Mouse (Mus musculus): ENCODE results near the gene Nwd2. TPM values are rescaled to one million over a fixed set of nuclear protein-coding genes. Genes with fewer than 3 reads are reported as not detected.

Gene Nwd2
- polyA plus RNA-seq, 1 experiment from 2014 or later, result 0.70 TPM

DNA sequence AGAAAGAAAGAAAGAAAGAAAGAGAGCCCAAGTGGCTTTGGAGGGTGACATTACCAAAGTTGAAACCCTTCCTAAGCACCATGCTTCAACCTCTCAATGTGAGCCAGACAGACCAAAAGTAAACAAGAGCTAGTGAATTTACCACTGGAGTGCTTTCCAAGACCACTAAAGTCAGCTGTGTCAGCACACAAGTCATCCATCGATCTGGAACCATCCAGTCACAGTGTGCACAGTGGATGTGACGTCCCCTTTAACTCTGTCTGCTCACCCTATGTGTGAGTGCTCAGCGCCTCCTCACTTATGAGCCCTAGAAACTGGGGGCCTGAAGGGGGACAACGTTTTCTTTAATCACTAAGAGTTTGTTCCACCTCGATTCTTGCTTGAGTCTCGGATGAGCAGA, 170.6 kb downstream of the Nwd2 start:
- DNase-seq (ENCODE audit: low spot score) (no peak), ATAC-seq (replicated peaks; ENCODE audit: low FRiP score) (no peak)
- WGBS, result 79% methylated on average over 6 of the region's 6 CpGs
- H3K4me2 ChIP-seq, result no peak overlapping the region
- no peaks in the 10 kb centered on the region for H3K9me3 ChIP-seq (ENCODE audit: control insufficient read depth, low read length)
- H3K27ac ChIP-seq (ENCODE audit: low read depth, low read length), result no peak overlapping the region
- no peaks in the 10 kb centered on the region for H3K27me3 ChIP-seq (replicated peaks; ENCODE audit: control insufficient read depth, insufficient read depth, low read length)
- no peak overlapping the region for H3K9ac ChIP-seq (ENCODE audit: low read depth, low read length)
- H3K4me3 ChIP-seq (ENCODE audit: low read depth, low read length), result no peak overlapping the region
- peaks cover 22% of the 10 kb centered on the region for H3K4me1 ChIP-seq (replicated peaks; ENCODE audit: control insufficient read depth, insufficient read depth, low read length)
- H3K36me3 ChIP-seq (ENCODE audit: control insufficient read depth, insufficient read depth, low read length), result no peaks in the 10 kb centered on the region

DNA sequence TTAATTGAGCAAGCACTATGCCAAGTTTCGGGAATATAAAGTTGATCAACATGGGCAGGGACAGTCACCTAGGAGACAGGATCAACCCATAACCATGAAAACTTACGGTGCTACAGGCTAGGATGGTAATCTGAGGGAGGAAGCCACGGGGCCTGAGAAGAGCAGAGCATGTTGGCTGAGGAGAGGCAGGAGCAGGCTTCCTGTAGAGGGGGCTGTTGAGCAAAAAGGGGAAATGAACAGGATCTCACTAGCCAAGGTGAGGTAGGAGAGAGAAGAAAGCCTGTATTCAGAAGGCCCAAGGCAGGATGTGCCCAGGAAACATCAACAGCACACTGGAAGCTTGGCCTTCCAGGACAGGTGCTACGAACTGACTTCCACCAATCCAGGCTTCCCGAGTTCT, 172.3 kb downstream of the Nwd2 start:
- Histone ChIP-seq H3K4me2 (no peak overlapping the region), H3K27me3 (replicated peaks; ENCODE audit: control insufficient read depth, insufficient read depth, low read length) (no peaks in the 10 kb centered on the region), H3K36me3 (ENCODE audit: control insufficient read depth, insufficient read depth, low read length) (no peaks in the 10 kb centered on the region), H3K9ac (ENCODE audit: low read depth, low read length) (no peak overlapping the region), H3K27ac (ENCODE audit: low read depth, low read length) (peak overlapping the region; percentile 56; the same call in 1 of the 2 replicates), H3K4me1 (replicated peaks; ENCODE audit: control insufficient read depth, insufficient read depth, low read length) (peaks cover 25% of the 10 kb centered on the region), H3K9me3 (ENCODE audit: control insufficient read depth, low read length) (no peaks in the 10 kb centered on the region), H3K4me3 (ENCODE audit: low read depth, low read length) (no peak overlapping the region)
- DNase-seq (ENCODE audit: low spot score) (no peak), ATAC-seq (replicated peaks; ENCODE audit: low FRiP score) (no peak)
- WGBS, result 79% methylated on average over 5 of the region's 5 CpGs

DNA sequence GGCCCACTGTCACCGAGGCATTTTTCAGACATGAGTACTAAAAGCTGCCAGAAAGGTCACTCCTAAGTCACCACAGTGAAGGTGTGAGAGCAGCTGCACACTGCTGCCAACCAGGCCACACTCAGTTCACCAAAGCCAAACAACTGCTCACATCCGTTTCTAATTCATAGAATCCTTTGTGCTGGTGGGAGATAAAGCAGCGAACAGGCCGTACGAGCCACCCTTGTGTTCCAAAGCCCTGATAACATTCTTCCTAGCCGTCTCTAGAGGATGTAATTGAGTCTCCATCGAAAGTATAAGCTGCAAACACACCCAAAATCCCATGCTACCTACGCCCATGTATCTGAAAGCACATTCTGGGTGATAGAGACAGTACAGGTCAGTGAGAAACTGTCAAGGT, 173.0 kb downstream of the Nwd2 start:
- Histone ChIP-seq H3K9me3 (ENCODE audit: control insufficient read depth, low read length) (no peaks in the 10 kb centered on the region), H3K36me3 (ENCODE audit: control insufficient read depth, insufficient read depth, low read length) (no peaks in the 10 kb centered on the region), H3K4me1 (replicated peaks; ENCODE audit: control insufficient read depth, insufficient read depth, low read length) (peaks cover 30% of the 10 kb centered on the region), H3K4me2 (no peak overlapping the region), H3K27ac (ENCODE audit: low read depth, low read length) (peak overlapping the region; percentile 56; the same call in 1 of the 2 replicates), H3K9ac (ENCODE audit: low read depth, low read length) (no peak overlapping the region), H3K27me3 (replicated peaks; ENCODE audit: control insufficient read depth, insufficient read depth, low read length) (no peaks in the 10 kb centered on the region), H3K4me3 (ENCODE audit: low read depth, low read length) (no peak overlapping the region)
- ATAC-seq (replicated peaks; ENCODE audit: low FRiP score) (peak; percentile 86), DNase-seq (ENCODE audit: low spot score) (no peak)
- 36% methylated on average over 8 of the region's 8 CpGs for WGBS

DNA sequence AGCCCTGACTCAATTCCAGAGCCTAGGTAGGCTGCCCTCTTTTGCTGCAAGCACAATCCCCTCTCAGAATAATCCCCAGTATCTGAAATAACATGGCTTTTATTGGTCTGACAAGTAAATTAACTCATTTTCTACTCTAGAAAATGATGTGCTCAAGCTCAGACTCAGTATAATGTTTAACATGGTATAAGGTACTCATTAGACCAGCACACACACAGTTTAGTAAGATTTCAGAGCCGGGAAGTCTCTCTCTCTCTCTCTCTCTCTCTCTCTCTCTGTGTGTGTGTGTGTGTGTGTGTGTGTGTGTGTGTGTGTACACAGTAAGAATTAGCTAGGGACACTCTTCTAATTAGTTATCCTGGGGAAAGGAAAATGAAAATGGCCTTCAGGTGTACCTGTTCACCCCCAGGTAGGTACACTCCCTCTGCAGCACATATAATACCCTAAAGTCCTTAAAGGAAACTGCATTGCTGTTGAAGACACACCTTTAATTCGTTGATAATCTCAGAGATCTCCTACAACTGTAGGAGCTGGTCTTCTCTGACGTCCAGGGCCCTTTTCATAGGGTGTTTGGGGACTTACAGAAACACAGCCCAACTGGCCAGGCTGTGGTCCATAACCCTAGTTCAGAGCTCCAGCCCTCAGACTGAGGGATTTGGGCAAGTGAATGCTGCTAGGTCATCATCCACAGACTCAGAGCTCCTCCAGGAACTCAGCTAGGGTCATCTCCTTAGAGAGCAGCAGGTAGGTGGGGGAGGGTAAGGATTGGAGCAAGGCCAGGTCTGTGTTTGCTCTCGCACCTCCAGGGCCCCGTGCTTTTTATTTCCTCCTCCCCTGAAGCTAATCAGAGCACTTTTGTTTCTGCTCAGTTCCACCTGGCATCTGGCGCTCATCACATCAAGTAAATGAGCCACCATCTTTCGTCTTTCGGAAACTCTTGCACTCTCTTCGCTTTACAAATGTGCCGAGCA, 174.7 kb downstream of the Nwd2 start:
- Histone ChIP-seq H3K27me3 (replicated peaks; ENCODE audit: control insufficient read depth, insufficient read depth, low read length) (no peaks in the 10 kb centered on the region), H3K4me1 (replicated peaks; ENCODE audit: control insufficient read depth, insufficient read depth, low read length) (peaks cover 31% of the 10 kb centered on the region), H3K36me3 (ENCODE audit: control insufficient read depth, insufficient read depth, low read length) (no peaks in the 10 kb centered on the region), H3K9ac (ENCODE audit: low read depth, low read length) (no peak overlapping the region), H3K4me3 (ENCODE audit: low read depth, low read length) (no peak overlapping the region), H3K27ac (ENCODE audit: low read depth, low read length) (no peak overlapping the region), H3K4me2 (no peak overlapping the region), H3K9me3 (ENCODE audit: control insufficient read depth, low read length) (no peaks in the 10 kb centered on the region)
- DNase-seq (ENCODE audit: low spot score), result no peak
- ATAC-seq (replicated peaks; ENCODE audit: low FRiP score), result no peak
- 68% methylated on average over 10 of the region's 10 CpGs for WGBS

DNA sequence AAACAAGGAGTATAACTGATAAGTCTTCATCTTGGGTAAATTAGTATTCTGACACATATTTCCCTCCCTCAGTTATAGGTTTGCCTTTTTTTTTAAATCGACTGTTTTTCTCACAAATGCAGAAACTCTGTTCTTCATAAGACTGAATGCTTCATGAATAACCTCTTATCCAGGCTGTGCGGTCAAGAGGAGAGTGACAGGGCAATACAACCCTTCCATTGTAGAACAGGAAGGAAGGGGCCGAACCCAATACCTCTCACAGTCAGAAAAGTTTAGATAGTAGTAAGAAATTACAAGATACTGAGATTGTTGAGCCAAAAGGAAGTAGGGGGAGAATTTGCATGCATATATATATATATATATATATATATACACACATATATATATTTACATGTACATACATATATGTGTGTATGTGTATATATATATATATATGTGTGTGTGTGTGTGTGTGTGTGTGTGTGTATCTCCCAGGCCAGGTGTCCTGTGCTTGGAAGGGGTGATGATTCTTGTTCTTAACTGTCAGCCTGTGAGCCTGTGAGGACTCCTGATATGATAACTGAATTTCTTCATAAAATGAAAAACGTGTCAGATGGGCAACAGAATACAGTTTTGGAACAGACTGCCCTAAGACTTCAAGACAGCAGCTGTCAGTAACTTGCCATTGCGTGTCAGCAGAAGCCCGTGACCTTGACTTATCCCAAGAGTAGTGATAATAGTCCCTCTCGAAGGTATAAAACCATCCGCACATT, 175.9 kb downstream of the Nwd2 start:
- Histone ChIP-seq H3K27me3 (replicated peaks; ENCODE audit: control insufficient read depth, insufficient read depth, low read length) (no peaks in the 10 kb centered on the region), H3K9me3 (ENCODE audit: control insufficient read depth, low read length) (no peaks in the 10 kb centered on the region), H3K4me3 (ENCODE audit: low read depth, low read length) (no peak overlapping the region), H3K36me3 (ENCODE audit: control insufficient read depth, insufficient read depth, low read length) (no peaks in the 10 kb centered on the region), H3K9ac (ENCODE audit: low read depth, low read length) (no peak overlapping the region), H3K27ac (ENCODE audit: low read depth, low read length) (no peak overlapping the region), H3K4me1 (replicated peaks; ENCODE audit: control insufficient read depth, insufficient read depth, low read length) (peaks cover 31% of the 10 kb centered on the region), H3K4me2 (no peak overlapping the region)
- no peak for ATAC-seq (replicated peaks; ENCODE audit: low FRiP score)
- DNase-seq (ENCODE audit: low spot score), result no peak
- WGBS, result 65% methylated on average over 8 of the region's 8 CpGs

DNA sequence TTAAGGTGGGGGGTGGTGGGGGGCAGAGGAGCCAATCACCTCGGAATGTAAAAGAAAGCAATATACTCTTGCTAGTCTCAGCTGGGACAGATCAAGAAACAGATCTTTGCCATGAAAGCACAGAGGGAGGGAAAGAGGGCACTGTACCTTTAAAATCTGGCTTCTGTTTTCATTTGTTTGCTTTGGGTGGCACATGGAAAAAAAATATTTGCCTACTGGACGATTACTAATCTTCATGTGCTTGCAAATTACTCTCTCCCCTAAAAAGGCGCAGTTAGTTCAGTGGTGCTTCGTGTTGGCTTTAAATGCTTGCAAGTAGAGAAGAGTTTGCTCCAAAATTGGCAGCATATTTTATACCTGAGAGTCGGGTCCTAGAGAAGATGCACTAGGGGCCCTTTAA, 177.0 kb downstream of the Nwd2 start:
- ATAC-seq (replicated peaks; ENCODE audit: low FRiP score) (no peak), DNase-seq (ENCODE audit: low spot score) (no peak)
- Histone ChIP-seq H3K4me1 (replicated peaks; ENCODE audit: control insufficient read depth, insufficient read depth, low read length) (peaks cover 31% of the 10 kb centered on the region), H3K27me3 (replicated peaks; ENCODE audit: control insufficient read depth, insufficient read depth, low read length) (no peaks in the 10 kb centered on the region), H3K4me2 (no peak overlapping the region), H3K9me3 (ENCODE audit: control insufficient read depth, low read length) (no peaks in the 10 kb centered on the region), H3K9ac (ENCODE audit: low read depth, low read length) (no peak overlapping the region), H3K4me3 (ENCODE audit: low read depth, low read length) (no peak overlapping the region), H3K27ac (ENCODE audit: low read depth, low read length) (no peak overlapping the region), H3K36me3 (ENCODE audit: control insufficient read depth, insufficient read depth, low read length) (no peaks in the 10 kb centered on the region)
- 68% methylated on average over 5 of the region's 5 CpGs for WGBS

DNA sequence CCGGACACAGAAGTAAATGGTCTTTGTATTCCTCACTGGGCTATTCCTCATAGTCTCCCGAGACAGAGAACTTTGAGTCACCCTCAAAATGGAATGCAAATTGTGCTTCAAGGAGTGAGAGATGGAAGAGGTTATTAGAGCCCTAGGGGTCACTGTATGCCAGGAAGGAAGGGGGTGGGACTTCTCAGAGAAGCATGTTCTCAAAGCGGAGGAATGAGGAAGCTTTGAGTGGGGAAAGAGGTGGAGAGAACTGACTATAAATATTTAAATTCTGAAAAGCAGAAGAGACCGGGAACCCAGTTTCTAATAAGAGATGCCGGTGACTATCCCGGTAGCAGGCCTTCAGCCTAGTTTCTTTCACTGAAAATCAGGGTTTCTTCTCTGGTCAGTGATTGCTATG, 178.1 kb downstream of the Nwd2 start:
- no peak for DNase-seq (ENCODE audit: low spot score)
- ATAC-seq (replicated peaks; ENCODE audit: low FRiP score), result no peak
- no peaks in the 10 kb centered on the region for H3K27me3 ChIP-seq (replicated peaks; ENCODE audit: control insufficient read depth, insufficient read depth, low read length)
- H3K9ac ChIP-seq (ENCODE audit: low read depth, low read length), result no peak overlapping the region
- no peaks in the 10 kb centered on the region for H3K9me3 ChIP-seq (ENCODE audit: control insufficient read depth, low read length)
- 0 out of 2 replicates have a peak overlapping the region, but pooled peaks have one; percentile 19 for H3K27ac ChIP-seq (ENCODE audit: low read depth, low read length)
- H3K4me3 ChIP-seq (ENCODE audit: low read depth, low read length), result no peak overlapping the region
- no peaks in the 10 kb centered on the region for H3K36me3 ChIP-seq (ENCODE audit: control insufficient read depth, insufficient read depth, low read length)
- H3K4me2 ChIP-seq, result peak overlapping the region; percentile 25
- H3K4me1 ChIP-seq (replicated peaks; ENCODE audit: control insufficient read depth, insufficient read depth, low read length), result peaks cover 26% of the 10 kb centered on the region
- WGBS, result 39% methylated on average over 6 of the region's 6 CpGs

DNA sequence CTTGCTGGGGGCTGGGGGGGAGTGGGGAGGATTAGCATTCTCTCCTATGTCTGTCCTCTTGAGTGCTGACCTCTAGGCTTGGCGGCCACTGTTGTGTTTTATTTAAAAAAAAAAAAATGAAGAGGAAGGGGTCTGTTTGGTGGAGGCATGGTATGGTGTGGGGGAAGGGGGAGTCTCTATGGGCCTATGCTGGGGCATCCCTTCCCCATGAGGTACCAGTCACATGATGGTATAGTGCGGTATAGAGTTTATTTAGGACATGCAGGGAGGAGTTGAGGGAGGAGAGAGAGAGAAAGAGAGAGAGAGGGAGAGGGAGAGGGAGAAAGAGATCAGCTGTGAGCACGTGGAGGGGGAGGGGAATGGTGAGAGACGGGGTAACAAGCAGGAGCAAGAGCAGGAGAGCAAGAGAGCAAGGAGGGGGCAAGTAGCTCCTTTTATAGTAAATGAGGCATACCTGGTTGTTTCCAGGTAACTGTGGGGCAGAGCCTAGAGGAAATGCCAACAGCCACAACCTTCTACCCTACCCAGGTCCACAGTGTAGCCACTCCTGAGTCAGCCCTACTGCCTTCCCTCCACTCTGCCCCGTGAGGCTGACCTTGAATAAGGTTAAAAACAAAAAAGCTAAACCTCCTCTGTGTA, 178.6 kb downstream of the Nwd2 start:
- Histone ChIP-seq H3K27ac (ENCODE audit: low read depth, low read length) (0 out of 2 replicates have a peak overlapping the region, but pooled peaks have one; percentile 19), H3K9ac (ENCODE audit: low read depth, low read length) (no peak overlapping the region), H3K36me3 (ENCODE audit: control insufficient read depth, insufficient read depth, low read length) (no peaks in the 10 kb centered on the region), H3K27me3 (replicated peaks; ENCODE audit: control insufficient read depth, insufficient read depth, low read length) (no peaks in the 10 kb centered on the region), H3K4me2 (no peak overlapping the region; the same call in 1 of the 2 replicates), H3K4me1 (replicated peaks; ENCODE audit: control insufficient read depth, insufficient read depth, low read length) (peaks cover 21% of the 10 kb centered on the region), H3K9me3 (ENCODE audit: control insufficient read depth, low read length) (no peaks in the 10 kb centered on the region), H3K4me3 (ENCODE audit: low read depth, low read length) (no peak overlapping the region)
- 22% methylated on average over 5 of the region's 5 CpGs for WGBS
- no peak for DNase-seq (ENCODE audit: low spot score)
- ATAC-seq (replicated peaks; ENCODE audit: low FRiP score), result no peak
